Mouse (Mus musculus) olfactory bulb, adult 2 months (tissue): ENCODE measurements at regions not wholly inside any gene's neighbourhood (a gene's known extent, or its start where the extent isn't known, plus 50 kb on each side); places are given as distances from the start of the nearest gene placed in this dataset.

ENCODE experiments used
- H3K27ac ChIP-seq: fragments of 200-500 bp; 2 replicates; pipeline ENCODE4 v1.5.1; 2012; ENCODE audit warnings: low read depth, low read length; ENCODE audit not compliant: insufficient read depth
- H3K4me1 ChIP-seq: fragments of 200-500 bp; 2 replicates; pipeline ENCODE4 v1.6.1; 2012; ENCODE audit warnings: low read length; ENCODE audit not compliant: control insufficient read depth, insufficient read depth
- H3K4me3 ChIP-seq: fragments of 200-500 bp; 2 replicates; pipeline ENCODE4 v1.5.1; 2012; ENCODE audit warnings: mild to moderate bottlenecking, low read depth, low read length, moderate library complexity; ENCODE audit not compliant: insufficient read depth
- CTCF ChIP-seq: fragments of 200-500 bp; IDR thresholded peaks from 2 replicates; pipeline ENCODE4 v1.5.1; 2012; ENCODE audit warnings: low read depth, mild to moderate bottlenecking, low read length, moderate library complexity; ENCODE audit not compliant: insufficient read depth
- POLR2A ChIP-seq: fragments of 200-500 bp; IDR thresholded peaks from 2 replicates; pipeline ENCODE4 v1.6.1; 2012; ENCODE audit warnings: mild to moderate bottlenecking, low read depth, low read length, moderate library complexity; ENCODE audit not compliant: insufficient read depth
- WGBS: fragments of 180-500 bp; shearing (Covaris S2); methylation state at CpG from one replicate; pipeline ENCODE4 v1.1.7; 2018; 5-methylcytosine and 5-hydroxymethylcytosine counted together

GRCm38 (mm10) chr16:21318009-21318639, 104.8 kb upstream of the Vps8 start:
- peaks cover 3% of the 10 kb centered on the region; the same call in 1 of the 2 replicates for H3K4me1 ChIP-seq
- 72% methylated on average over 7 of the region's 7 CpGs for WGBS
- H3K4me3 ChIP-seq, result no peak overlapping the region
- TF ChIP-seq POLR2A (no peak), CTCF (no peak)
- no peak overlapping the region for H3K27ac ChIP-seq

- Histone ChIP-seq H3K4me3 (no peak overlapping the region), H3K27ac (no peak overlapping the region), H3K4me1 (peaks cover 4% of the 10 kb centered on the region; the same call in 1 of the 2 replicates)
- 64% methylated on average over 9 of the region's 9 CpGs for WGBS
- TF ChIP-seq CTCF, result no peak
- no peak for TF ChIP-seq POLR2A
Measured at GRCm38 (mm10) chr16:21318640-21319365, 104.1 kb upstream of the Vps8 start.

GRCm38 (mm10) chr16:21320284-21320683, 102.6 kb upstream of the Vps8 start:
- peaks cover 6% of the 10 kb centered on the region; the same call in 1 of the 2 replicates for H3K4me1 ChIP-seq
- 100% methylated on average over 2 of the region's 2 CpGs for WGBS
- no peak overlapping the region for H3K4me3 ChIP-seq
- H3K27ac ChIP-seq, result no peak overlapping the region
- TF ChIP-seq POLR2A, result no peak
- TF ChIP-seq CTCF, result no peak

GRCm38 (mm10) chr16:21321188-21322070, 101.5 kb upstream of the Vps8 start:
- Histone ChIP-seq H3K4me3 (no peak overlapping the region), H3K27ac (no peak overlapping the region), H3K4me1 (peaks cover 6% of the 10 kb centered on the region; the same call in 1 of the 2 replicates)
- no peak for TF ChIP-seq CTCF
- TF ChIP-seq POLR2A, result no peak
- WGBS, result 64% methylated on average over 18 of the region's 18 CpGs

- WGBS, result 35% methylated on average over 10 of the region's 10 CpGs
- Histone ChIP-seq H3K4me1 (peaks cover 6% of the 10 kb centered on the region; the same call in 1 of the 2 replicates), H3K27ac (no peak overlapping the region), H3K4me3 (no peak overlapping the region)
- TF ChIP-seq CTCF (no peak), POLR2A (no peak)
Measured at GRCm38 (mm10) chr16:21322437-21322836, 100.5 kb upstream of the Vps8 start.

- H3K4me3 ChIP-seq, result no peak overlapping the region
- H3K4me1 ChIP-seq, result peaks cover 3% of the 10 kb centered on the region; the same call in 1 of the 2 replicates
- no peak overlapping the region for H3K27ac ChIP-seq
- WGBS, result 61% methylated on average over 3 of the region's 3 CpGs
- TF ChIP-seq POLR2A (no peak), CTCF (no peak)
Measured at GRCm38 (mm10) chr16:21323446-21324034, 99.4 kb upstream of the Vps8 start.

- no peak overlapping the region for H3K4me3 ChIP-seq
- peaks cover 5% of the 10 kb centered on the region; the same call in 1 of the 2 replicates for H3K4me1 ChIP-seq
- WGBS, result 98% methylated on average over 4 of the region's 4 CpGs
Measured at GRCm38 (mm10) chr16:21327969-21328368, 94.9 kb upstream of the Vps8 start.

GRCm38 (mm10) chr16:21329199-21329598, 93.7 kb upstream of the Vps8 start:
- Histone ChIP-seq H3K4me1 (peaks cover 5% of the 10 kb centered on the region; the same call in 1 of the 2 replicates), H3K27ac (no peak overlapping the region), H3K4me3 (no peak overlapping the region)
- WGBS, result 90% methylated on average over 6 of the region's 6 CpGs
- no peak for TF ChIP-seq CTCF
- no peak for TF ChIP-seq POLR2A

More at GRCm38 (mm10) chr16:21327969-21328368, 94.9 kb upstream of the Vps8 start:
- no peak for TF ChIP-seq CTCF
- no peak for TF ChIP-seq POLR2A
- no peak overlapping the region for H3K27ac ChIP-seq
